Mouse (Mus musculus): ENCODE measurements around the gene Tbxa2r.

Gene Tbxa2r

DNA sequence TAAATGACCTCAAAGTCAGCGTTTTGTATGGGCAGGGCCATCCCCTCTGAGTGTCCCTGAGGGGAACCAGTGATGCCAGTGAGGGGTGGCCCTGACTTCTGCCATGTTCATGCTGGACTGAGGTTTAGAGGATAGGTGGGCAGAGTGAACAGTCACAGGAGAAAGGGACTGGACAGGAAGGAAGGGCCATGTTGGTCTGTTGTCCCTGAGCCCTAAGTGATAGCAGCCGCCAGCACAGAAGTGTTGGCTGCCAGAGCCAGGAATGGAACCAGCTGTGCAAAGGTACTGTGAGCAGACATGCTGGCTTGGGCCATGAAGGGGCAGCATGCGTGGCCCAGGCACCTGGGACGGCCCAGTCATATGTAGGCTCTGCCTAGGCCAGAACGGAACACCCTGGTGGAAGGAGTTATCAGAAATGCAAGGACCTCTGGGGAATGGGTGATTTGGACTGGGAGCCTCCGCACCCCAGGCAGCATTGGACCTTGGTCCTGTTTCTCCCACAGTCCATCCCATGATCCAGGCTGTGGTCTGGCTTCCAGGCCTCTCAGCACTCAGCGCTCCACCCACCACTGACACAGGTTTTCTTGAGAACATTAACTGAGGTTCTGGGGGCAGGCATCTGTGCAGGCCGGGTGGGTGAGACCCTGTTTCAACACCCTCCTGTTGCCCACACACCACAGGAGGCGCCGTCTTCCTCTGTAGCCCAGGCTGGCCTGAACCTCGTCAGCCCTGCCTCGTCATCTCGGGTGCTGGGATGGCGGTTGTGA is 28.8 kb upstream of the Tbxa2r start:
- DNase-seq (ENCODE audit: low read depth, low spot score): no peak

DNA sequence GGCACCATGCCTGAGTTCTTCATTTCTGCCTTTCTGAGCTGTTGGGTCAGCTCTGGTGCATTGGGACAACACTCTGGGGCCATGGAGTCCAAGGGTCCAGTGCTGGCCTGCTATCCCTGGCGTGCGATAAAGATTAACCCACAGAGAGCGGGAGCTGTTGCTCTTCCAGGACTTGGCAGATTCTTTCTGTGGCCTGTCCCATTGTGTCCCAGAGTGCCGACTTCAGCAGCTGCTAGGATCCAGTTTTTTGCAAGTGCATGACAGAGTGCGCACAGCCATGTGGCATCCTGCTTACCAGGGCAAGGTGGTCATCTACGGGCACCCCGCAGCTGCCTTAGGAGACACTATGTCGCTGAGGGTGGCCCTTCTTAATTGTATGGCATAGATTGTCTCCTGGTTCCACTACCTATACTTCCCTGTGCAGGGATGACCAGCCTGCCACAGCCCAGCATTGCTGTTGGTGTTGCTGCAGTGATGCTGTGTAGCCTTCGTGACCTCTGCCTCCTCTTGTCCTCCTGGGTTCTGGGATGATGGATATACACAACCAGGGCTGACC is 28.1 kb upstream of the Tbxa2r start:
- no peak for DNase-seq (ENCODE audit: low read depth, low spot score)

DNA sequence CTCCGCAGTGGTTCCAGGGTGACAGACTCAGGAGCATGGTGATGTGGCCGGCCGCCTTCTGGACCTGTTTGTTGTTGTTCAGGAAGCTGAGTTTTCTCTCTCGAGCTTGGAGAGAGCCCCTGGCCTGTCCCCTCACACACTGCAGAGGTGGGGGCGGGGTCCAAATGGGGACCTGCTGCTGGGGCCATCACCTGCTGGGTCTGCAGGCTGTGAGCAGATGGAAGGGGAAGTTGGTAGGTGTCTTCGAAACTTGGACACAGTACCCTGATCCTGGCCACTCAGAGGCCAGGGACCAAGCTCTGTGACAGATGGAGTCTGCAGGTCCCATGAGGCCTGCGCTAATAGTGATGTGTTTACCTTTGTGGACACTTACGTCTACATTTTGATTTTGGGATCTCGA is 27.2 kb upstream of the Tbxa2r start:
- no peak for DNase-seq (ENCODE audit: low read depth, low spot score)

DNA sequence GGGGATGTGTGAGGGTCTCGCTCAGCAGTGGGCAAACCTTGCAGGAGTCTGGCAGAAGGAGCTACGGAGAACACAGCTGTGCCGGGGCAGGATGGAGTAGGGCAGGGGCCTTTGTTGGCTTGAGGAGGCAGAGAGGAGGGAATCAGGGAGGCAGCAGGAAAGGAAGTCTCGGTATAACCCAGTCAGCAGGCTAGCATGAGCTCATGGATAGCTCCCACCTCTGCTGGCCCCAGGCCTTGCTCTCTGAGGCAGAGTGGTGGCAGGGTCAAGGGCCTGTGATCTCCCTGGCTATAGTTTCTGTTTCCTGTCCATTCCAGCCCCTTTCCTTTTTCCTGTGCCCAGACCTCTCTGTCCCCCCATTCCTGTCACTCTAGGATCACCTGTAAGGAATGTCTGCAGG is 26.2 kb upstream of the Tbxa2r start:
- DNase-seq (ENCODE audit: low read depth, low spot score): no peak

DNA sequence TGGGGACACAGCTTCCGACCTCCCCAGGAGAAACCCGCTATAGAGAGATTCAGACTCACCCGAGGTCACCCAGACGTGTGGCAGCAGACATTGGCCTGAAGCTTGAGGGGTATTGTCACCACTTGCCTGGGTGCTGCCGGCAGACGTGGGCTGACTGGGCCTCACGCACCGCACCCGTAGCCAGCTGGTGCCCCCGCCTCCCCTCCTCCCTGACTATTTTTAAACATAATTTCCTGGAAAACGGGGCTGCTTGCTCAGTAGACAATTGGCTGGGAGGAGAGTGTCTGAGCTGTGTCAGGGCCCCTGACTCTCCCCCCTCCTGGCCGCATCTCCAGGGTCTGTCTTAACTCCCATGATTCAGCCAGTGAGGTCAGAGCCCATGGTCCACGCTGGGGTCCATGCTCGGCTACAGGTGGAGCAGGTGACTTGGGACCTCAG is 25.7 kb upstream of the Tbxa2r start:
- no peak for DNase-seq (ENCODE audit: low read depth, low spot score)

DNA sequence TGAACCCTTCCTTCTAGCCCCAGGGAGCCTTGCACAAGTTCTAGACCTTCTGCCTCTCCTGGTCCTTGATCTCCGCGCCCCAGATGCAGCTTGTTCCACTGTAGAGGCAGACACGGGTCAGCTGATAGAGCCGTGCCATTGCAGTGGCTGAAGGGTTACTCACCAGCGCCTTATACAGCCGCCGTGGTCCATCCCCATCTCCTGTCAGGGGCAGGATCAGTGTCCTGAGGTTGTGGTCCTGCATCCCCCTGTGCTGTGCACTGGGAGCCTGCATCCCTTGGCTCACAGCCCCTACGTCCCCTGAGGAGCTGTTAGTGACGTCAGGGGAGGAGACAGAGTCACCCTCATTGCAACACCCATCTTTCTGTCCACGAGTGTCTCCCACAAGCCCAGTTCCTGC is 25.3 kb upstream of the Tbxa2r start:
- no peak for DNase-seq (ENCODE audit: low read depth, low spot score)

DNA sequence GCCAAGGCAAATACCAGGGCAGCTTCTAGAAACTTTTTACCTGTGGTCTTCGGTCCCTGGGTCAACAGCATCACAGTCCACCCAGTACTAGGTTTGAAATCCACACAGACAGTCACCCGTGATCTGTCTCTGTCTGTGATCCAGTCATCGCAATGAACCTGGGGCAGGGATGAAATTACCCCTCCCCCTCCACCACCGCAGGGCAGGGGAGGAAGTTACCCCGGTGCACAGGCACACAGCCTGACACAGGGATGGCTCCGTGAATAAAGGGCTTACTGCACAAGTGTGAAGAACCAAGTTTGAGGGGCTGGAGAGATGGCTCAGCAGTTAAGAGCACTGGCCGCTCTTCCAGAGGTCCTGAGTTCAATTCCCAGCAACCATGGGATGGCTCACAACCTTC is 24.8 kb upstream of the Tbxa2r start:
- DNase-seq (ENCODE audit: low read depth, low spot score): no peak

DNA sequence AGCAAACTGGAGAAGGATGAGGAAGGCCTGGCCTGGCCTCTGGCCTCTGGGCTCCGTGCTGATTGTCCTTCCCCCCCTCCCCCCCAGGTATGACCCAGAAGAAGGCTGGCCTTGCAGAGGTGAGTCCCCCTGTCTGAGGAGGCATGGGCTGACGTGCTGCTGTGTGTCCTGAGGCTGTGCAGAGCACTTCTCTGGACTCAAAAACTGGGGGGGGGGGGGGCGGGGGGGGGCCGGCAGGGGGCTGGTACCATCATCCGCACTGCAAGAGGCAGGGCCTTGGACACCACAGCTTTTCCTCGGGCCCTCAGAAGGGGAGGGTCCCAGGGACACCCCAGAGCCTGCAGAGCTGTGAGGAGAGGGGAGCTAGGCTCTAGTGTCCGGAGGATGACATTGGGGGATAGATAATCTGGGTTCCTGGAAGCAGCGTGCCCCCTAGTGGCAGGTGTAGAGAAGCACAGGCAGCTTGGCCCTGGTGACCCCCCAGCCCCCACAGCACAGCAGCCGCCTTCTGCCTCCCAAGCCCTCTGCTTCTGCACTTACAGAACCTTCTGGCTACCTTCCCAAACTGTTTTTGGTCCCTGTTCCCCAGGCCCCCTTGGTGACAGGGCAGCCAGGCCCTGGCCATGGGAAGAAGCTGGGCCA is 23.8 kb upstream of the Tbxa2r start:
- no peak for DNase-seq (ENCODE audit: low read depth, low spot score)

DNA sequence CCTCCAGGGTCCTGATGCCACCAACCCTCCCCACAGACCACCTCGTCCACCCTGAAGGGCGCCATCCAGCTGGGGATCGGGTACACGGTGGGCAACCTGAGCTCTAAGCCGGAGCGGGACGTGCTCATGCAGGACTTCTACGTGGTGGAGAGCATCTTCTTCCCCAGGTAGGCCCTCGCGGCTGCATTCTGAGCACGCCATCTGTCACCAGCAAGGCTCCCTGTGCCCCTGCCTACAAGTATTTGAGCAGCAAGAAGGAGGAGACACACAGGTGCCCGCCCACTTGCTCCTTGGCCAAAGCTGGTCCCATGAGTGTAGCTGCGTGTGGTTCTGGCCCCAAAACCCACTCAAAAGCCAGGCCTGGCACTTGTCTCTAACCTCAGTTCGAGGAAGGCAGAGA is 22.9 kb upstream of the Tbxa2r start:
- DNase-seq (ENCODE audit: low read depth, low spot score): no peak

DNA sequence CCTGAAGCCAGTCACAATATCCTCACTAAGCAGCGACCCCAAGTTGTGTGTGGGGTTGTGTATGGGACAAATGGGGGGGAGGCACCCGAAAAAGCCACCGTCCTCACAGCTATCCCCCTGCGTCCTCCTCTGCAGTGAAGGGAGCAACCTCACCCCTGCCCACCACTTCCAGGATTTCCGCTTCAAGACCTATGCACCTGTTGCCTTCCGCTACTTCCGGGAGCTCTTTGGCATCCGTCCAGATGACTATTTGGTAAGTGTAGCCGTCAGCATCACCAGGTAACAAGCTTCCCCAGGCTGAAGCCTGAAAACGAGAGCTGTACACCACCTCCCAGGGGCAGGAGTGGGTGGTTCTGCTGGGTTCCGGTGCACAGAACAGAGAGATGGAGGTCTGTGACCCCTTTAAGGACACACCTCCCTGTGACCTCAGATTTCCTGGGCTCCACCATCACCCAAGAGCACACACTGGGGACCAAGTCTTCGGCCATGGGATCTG is 22.3 kb upstream of the Tbxa2r start:
- no peak for DNase-seq (ENCODE audit: low read depth, low spot score)

DNA sequence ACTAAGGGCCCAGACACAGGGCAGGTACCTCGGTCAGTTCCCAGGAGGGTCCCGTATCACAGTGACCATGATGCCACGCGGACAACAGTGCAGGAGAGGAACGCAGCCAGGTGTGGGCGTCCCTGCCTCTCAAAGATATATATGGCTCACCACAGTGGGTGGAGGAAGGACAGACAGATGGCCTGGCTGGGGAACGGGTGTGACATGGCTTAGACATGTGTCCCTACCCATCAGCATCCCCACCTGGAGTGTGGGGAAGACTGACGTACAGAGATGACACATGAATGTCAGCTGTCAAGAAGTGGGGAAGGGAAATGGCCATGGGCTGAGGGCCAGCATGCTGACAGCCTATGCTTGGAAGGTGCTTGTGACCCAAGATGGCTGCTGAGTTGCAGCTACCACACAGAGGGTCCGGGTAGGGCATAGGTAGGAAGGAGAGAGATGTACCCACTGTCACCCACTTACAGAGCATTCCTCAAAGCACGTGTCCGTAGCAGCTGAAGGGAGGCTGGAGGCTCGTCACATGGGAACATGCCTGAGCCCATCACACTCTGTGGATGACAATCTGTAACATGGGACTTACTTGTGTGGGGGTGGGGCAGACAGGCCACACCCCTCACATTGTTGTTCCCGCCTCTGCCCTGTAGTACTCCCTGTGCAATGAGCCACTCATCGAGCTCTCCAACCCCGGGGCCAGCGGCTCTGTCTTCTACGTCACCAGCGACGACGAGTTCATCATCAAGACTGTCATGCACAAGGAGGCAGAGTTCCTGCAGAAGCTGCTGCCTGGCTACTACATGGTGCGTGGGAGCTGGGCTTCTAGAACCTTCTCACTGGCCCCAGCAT is 21.5 kb upstream of the Tbxa2r start:
- no peak for DNase-seq (ENCODE audit: low read depth, low spot score)

DNA sequence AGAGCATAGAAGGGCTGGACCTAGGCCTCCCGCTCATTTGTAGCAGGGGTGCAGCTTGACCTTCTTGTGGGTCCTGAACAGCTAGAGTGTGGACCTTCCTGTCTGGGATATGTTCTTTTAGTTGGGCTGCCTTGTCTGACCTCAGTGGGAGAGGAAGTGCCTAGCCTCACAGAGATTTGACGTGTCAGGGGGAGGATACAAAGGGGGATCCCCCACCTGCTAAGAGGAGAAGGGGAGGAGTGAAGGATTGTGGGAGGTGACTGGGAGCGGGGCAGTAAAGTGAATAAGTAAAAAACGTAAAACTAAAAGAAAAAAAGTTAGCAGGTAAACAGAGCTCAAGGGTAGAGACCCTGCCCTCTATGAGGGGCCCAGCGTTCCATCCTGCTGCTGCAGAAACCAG is 19.0 kb upstream of the Tbxa2r start:
- DNase-seq (ENCODE audit: low read depth, low spot score): no peak

DNA sequence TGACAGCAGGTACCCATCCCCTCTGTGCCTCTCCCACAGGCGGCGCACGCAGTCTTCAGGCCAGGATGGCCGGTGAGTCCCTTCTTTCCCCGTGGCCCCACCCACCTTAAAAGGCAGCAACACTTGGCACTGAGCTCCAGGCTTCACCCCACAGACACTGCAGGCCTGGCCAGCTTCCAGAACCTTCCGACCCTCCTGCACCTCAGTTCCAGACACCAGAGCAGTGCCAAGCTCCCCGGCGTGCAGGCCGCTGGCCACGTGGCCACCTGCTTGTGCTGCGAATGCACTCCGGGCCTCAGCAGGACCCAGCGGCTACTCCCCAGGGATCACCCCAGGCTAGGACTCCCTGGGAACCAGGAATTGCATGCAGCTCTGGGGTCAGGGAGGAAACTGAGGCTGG is 14.9 kb upstream of the Tbxa2r start:
- DNase-seq (ENCODE audit: low read depth, low spot score): no peak

DNA sequence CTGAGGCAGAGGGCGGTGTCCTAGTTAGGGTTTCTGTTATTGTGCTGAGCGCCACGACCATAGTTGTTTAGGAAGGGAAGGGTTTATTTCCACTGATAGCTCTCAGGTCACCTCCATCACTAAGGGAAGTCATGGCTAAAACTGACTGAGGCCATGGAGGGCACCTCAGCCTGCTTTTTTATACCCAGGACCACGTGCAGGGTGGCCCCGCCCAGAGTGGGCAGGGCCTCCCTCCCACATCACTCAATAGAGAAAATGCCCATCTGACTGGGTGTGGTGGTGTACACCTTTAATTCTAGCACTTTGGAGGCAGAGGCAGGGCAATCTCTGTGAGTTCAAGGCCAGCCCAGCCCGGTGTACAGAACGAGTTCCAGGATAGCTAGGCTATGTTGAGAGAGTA is 14.3 kb upstream of the Tbxa2r start:
- no peak for DNase-seq (ENCODE audit: low read depth, low spot score)

DNA sequence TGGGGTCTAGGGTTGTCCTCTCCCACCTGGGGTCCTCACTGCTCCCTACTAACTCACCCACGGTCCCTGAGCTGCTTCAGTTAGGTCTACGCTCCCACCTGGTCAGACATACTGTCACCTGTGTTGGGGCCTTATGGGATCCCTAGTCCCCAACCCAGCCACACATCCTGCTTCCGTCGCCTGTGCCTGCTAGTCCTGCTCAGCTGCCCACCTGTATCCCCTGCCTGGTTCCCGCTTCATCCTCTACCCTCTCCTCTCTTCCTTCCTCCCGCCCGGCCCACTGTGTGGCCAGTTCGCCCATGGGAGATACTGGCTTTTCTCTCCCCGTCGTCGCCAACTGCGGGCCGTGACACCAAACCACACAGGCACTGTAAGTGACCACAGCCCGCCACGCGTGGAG is 12.9 kb upstream of the Tbxa2r start:
- DNase-seq (ENCODE audit: low read depth, low spot score): no peak

DNA sequence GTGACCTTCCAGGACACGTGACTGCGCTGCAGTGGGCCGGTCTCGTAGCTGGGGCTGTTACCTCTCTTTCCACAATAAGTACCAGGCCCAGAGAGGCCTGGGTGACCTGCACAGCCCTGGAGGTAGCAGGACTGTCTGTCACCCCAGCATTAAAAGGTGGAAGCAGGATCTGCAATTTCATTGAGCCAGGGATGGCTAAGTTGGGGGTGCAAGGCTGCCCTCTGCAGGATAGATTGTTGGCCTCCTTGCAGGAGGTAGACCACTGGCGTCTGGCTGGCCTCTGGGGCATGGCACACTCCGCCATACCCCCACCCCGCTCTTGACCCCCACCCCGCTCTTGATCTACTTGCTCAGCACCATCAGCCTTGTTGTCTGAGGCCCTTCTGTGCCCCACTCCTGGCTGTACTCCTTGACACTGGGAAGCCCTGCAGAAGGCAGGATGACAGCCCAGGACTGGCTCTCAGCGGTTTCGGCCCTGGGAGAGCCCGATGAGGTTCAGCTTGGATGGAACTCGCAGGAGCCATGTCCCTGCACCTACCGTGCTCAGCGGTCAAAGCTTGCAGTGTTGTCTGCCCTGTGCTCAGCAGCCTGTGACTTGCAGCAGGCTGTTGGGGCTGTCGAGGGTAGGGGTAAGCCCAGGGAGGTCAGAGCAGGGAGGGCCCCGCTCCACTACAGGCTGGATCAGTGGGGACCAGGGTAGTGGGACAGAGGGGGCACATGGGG is 12.0 kb upstream of the Tbxa2r start:
- no peak for DNase-seq (ENCODE audit: low read depth, low spot score)

DNA sequence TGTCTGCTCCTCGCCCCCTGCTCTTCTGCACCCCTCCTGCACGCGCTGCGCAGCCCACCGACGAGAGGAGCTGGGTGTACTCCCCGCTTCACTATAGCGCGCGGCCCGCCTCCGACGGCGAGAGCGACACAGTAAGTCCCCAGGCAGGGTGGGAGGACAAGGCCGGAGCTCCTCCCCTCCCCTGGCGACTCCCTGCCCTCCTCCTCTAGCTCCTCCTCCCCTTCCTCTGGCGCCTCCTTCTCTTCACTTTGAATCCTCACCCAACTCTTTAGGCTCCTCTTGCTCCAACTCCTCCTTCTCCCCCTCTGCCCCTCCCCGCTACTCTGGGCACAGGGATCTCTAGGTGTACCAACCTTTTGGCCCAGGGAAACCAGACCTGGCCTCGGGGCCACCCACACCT is 11.3 kb upstream of the Tbxa2r start:
- DNase-seq (ENCODE audit: low read depth, low spot score): peak; percentile 53

DNA sequence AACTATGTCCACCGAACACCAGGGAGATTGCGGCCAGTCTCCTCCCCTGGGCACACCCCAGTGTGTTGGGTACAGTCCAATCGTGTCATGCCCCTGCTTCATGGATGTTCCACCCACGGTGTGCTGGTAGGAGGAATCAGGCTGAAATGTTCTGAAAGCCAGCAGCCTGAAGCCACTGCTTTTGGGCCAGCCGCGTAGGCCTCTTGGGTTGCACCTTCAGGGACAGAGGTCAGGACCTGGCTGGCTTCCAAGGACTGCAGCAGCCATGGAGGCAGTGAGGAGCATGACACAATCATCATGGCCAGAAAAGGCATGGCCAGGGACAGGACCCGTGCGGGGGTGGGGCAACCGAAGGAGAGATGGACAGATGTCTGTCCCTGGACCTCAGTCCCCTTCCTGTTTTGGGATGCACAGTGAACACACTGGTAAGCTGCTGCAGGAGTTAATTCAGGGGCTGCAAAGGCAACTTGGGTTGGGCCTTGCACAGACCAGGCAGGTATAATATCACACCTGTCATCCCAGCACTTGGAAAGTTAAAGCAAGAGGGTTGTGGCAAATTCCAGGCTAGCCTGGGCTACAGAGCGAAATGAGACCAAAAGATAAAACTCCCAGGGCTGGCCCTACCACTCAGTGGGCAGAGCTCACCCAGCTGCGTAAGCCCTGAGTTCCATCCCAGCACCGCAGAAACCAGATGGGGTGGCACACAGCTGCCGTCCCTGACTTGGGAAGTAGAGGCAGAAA is 9.8 kb upstream of the Tbxa2r start:
- DNase-seq (ENCODE audit: low read depth, low spot score): no peak

DNA sequence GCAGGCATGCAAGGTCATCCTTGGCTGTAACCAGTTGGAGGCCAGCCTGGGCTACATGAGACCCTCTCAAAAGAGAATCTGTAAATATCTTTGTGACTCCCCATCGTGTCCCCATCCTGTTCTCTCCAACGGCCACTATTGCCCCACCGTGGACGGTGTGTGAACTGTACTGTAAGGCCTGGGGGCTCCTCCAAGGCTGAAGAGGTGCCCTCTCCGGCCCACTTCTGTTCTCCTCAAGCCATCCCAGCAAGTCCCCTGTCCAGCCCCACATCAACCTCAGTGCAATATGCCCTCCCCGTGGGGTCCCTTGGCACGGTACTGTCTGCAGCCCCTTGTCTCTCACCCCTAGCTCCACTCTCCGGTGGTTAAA is 9.2 kb upstream of the Tbxa2r start:
- no peak for DNase-seq (ENCODE audit: low read depth, low spot score)

DNA sequence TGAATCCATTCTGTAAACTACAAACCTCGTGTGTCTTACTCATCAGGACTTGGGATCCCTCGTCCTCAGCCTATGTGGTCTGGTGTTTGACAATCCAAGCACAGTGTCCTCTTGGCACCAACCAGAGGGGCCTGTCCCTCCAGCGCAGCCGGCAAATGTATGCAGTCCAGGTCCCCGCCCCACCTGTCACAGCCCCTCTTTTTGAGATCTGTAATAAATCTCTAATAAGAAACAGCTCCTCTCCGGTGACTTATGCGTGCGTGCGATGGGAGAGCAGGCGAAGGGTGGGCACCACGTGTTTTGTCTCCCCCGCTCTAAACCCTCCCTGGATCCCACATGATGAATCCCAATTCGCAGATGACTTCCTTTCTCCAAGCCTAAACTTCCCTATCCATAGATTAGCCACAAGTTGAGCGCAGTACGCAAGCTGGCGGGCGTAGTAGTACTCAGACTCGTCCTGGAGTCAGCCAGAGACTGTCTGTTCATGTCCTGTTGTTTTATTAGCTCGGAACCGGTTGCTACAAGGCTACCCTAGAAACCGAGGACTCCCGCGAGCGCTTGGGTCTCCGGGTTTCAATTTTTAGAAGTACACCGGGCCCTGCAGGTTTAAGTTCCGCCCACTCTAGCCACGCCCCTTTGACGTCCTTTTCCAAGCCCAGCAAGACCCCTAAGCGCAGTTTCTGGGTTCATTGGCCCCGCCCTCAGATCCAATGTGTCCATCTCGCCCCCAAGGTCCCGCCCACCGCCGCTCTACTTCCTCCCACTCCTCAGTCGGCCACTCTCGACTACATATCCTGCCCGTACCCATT is 8.6 kb upstream of the Tbxa2r start:
- DNase-seq (ENCODE audit: low read depth, low spot score): peak; percentile 96
